Mouse (Mus musculus): ENCODE measurements around the gene Cd34. TPM values are rescaled to one million over a fixed set of nuclear protein-coding genes. Genes with fewer than 3 reads are reported as not detected.

The Cd34 gene
- polyA plus RNA-seq (2014; fragmentation: Illumina TruSeq; extraction: RNeasy Lipid Tissue Mini Kit (QIAGEN cat#74804); ENCODE audit: low read depth, low replicate concordance) = 79.6 TPM

DNA sequence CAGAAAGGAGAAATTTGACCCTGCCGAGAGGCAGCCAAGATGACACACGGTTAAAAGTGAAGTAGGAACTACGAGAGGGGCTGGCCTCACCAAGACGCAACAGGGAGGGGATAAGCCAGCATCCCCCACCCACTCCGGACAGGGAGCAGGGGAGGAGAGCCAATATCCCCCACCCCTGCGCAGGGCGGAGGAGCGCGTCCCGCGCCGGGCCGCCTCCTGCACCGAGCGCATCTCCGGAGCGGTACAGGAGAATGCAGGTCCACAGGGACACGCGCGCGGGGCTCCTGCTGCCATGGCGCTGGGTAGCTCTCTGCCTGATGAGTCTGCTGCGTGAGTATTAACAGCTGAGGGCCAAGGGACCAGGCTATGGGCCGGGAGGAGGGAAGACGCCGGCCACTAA is at the start of gene Cd34:
TSS of gene Cd34 (plus strand) at position 105 of the 400 bp plus-strand sequence.

Other genes with a start within 250 kb of the Cd34 start
- 11.3 TPM for gene Cd46, start 153.4 kb downstream of the Cd34 start, polyA plus RNA-seq (2014; fragmentation: Illumina TruSeq; extraction: RNeasy Lipid Tissue Mini Kit (QIAGEN cat#74804); ENCODE audit: low read depth, low replicate concordance)
- 260 TPM for gene Cr1l, start 192.8 kb downstream of the Cd34 start, polyA plus RNA-seq (2014; fragmentation: Illumina TruSeq; extraction: RNeasy Lipid Tissue Mini Kit (QIAGEN cat#74804); ENCODE audit: low read depth, low replicate concordance)
- 39.7 TPM for gene Cr2, start 237.9 kb downstream of the Cd34 start, polyA plus RNA-seq (2014; fragmentation: Illumina TruSeq; extraction: RNeasy Lipid Tissue Mini Kit (QIAGEN cat#74804); ENCODE audit: low read depth, low replicate concordance)

All from sigmoid colon, adult 10 weeks (tissue).